Mouse (Mus musculus) retina, adult 2 months (tissue): ENCODE measurements around the gene Cpeb4.
A peak's percentile ranks its signal among the peaks of the same experiment; 100 is the strongest.

Experiments used
- DNase-seq: peaks from one replicate; pipeline ENCODE4 v3.0.0-alpha.2; 2012; ENCODE audit warnings: low read depth, low spot score

Cpeb4 gene

GRCm38 (mm10) chr11:31896905-31897304, 24.9 kb downstream of the Cpeb4 start:
- DNase-seq, result no peak

GRCm38 (mm10) chr11:31899166-31899565, 27.2 kb downstream of the Cpeb4 start:
- DNase-seq, result no peak

- no peak for DNase-seq
These were observed 28.7 kb downstream of the Cpeb4 start for GRCm38 (mm10) chr11:31900736-31901135.

GRCm38 (mm10) chr11:31902251-31903001, 30.4 kb downstream of the Cpeb4 start:
- no peak for DNase-seq

- DNase-seq, result no peak
These were observed 34.5 kb downstream of the Cpeb4 start for GRCm38 (mm10) chr11:31906499-31906898.

GRCm38 (mm10) chr11:31907650-31908049, 35.6 kb downstream of the Cpeb4 start:
- DNase-seq, result no peak

- no peak for DNase-seq
These were observed 40.9 kb downstream of the Cpeb4 start for GRCm38 (mm10) chr11:31912958-31913357.

- no peak for DNase-seq
These were observed 45.8 kb downstream of the Cpeb4 start for GRCm38 (mm10) chr11:31917769-31918168.

GRCm38 (mm10) chr11:31930051-31930450, 58.0 kb downstream of the Cpeb4 start:
- no peak for DNase-seq

GRCm38 (mm10) chr11:31935652-31936051, 63.6 kb downstream of the Cpeb4 start:
- DNase-seq, result no peak

GRCm38 (mm10) chr11:31936910-31937525, 65.0 kb downstream of the Cpeb4 start:
- DNase-seq, result no peak

GRCm38 (mm10) chr11:31940898-31941639, 69.1 kb downstream of the Cpeb4 start:
- no peak for DNase-seq

GRCm38 (mm10) chr11:31941640-31942638, 69.9 kb downstream of the Cpeb4 start:
- no peak for DNase-seq

GRCm38 (mm10) chr11:31945471-31945870, 73.5 kb downstream of the Cpeb4 start:
- no peak for DNase-seq

- no peak for DNase-seq
These were observed 76.7 kb downstream of the Cpeb4 start for GRCm38 (mm10) chr11:31948462-31949330.

GRCm38 (mm10) chr11:31949331-31949785, 77.3 kb downstream of the Cpeb4 start:
- peak; percentile 56 for DNase-seq

- no peak for DNase-seq
These were observed 88.1 kb downstream of the Cpeb4 start for GRCm38 (mm10) chr11:31960071-31960470.

GRCm38 (mm10) chr11:31963993-31964392, 92.0 kb downstream of the Cpeb4 start:
- DNase-seq, result no peak

- DNase-seq, result no peak
These were observed 93.5 kb downstream of the Cpeb4 start, which contains the start of gene 4930524B15Rik for GRCm38 (mm10) chr11:31965256-31966134. 4930524B15Rik (plus strand) TSS chr11:31965592.
